ENCODE assay signal across 25 mouse cellular contexts in genomic region chr11:95318116-95318515, GRCm38 (mm10). TPM values are rescaled to one million over a fixed set of nuclear protein-coding genes. Genes with fewer than 3 reads are reported as not detected.
DNase-seq lines count a peak whose midpoint lies in the region; ATAC-seq and TF ChIP-seq lines count a peak whose summit lies in the region.
"Had no signal": no experiment of that assay in that cellular context is flagged by ENCODE, and none has a peak within 500 bp of the region (broad histone marks: within the 10 kb centered on the region; RNA-seq: fewer than 3 reads in every experiment).

No protein-coding gene starts in this region.

- WGBS in heart, embryonic 16.5 days = 42% methylated on average over 9 of the region's 9 CpGs
- WGBS in heart, embryonic 10.5 days = 53% methylated on average over 9 of the region's 9 CpGs
- WGBS in liver, embryonic 14.5 days (ENCODE audit: insufficient replicate concordance) = 25% methylated on average over 9 of the region's 9 CpGs

- no peak for TF ChIP-seq CTCF in liver, embryonic 14.5 days (IDR thresholded peaks at IDR 0.05; ENCODE audit: low read depth)

- peak overlapping the region; percentile 15; the same call in 1 of the 2 replicates for H3K4me2 ChIP-seq in heart, embryonic 16.5 days (ENCODE audit: low read depth, low read length)
- peak overlapping the region; percentile 49 for H3K4me2 ChIP-seq in liver, embryonic 14.5 days (ENCODE audit: low read depth)
- H3K4me2 ChIP-seq: embryonic facial prominence, embryonic 15.5 days; forebrain, embryonic 13.5 days; hindbrain, embryonic 15.5 days; midbrain, embryonic 15.5 days had no signal

- no peak overlapping the region for H3K27ac ChIP-seq in heart, embryonic 16.5 days (ENCODE audit: low read length)
- no peak overlapping the region for H3K27ac ChIP-seq in heart, embryonic 10.5 days
- peak overlapping the region; percentile 84 for H3K27ac ChIP-seq in liver, embryonic 14.5 days
- H3K27ac ChIP-seq: embryonic facial prominence, embryonic 15.5 days; forebrain, embryonic 13.5 days; hindbrain, embryonic 15.5 days; kidney, postnatal 0 days; left cerebral cortex, adult 2 months; limb, embryonic 10.5 days; macrophage; midbrain, embryonic 15.5 days had no signal

- H3K9me3 ChIP-seq in heart, embryonic 16.5 days (replicated peaks; ENCODE audit: control insufficient read depth, low read length) = no peaks in the 10 kb centered on the region
- no peaks in the 10 kb centered on the region for H3K9me3 ChIP-seq in heart, embryonic 10.5 days
- no peaks in the 10 kb centered on the region for H3K9me3 ChIP-seq in liver, embryonic 14.5 days (ENCODE audit: control insufficient read depth, low read length)
- H3K9me3 ChIP-seq: embryonic facial prominence, embryonic 15.5 days; forebrain, embryonic 13.5 days; hindbrain, embryonic 15.5 days; limb, embryonic 10.5 days; midbrain, embryonic 15.5 days had no signal

- no peak overlapping the region for H3K9ac ChIP-seq in heart, embryonic 16.5 days (ENCODE audit: low read length)
- peak overlapping the region; percentile 24 for H3K9ac ChIP-seq in liver, embryonic 14.5 days (replicated peaks)
- H3K9ac ChIP-seq: embryonic facial prominence, embryonic 15.5 days; forebrain, embryonic 13.5 days; hindbrain, embryonic 15.5 days; midbrain, embryonic 15.5 days had no signal

- peak; percentile 72 for TF ChIP-seq EP300 in liver, embryonic 14.5 days (IDR thresholded peaks at IDR 0.05; ENCODE audit: low read depth)

- no peaks in the 10 kb centered on the region for H3K36me3 ChIP-seq in heart, embryonic 16.5 days (ENCODE audit: control insufficient read depth, insufficient read depth)
- H3K36me3 ChIP-seq in heart, embryonic 10.5 days = no peaks in the 10 kb centered on the region
- no peaks in the 10 kb centered on the region for H3K36me3 ChIP-seq in liver, embryonic 14.5 days (replicated peaks; ENCODE audit: control insufficient read depth, insufficient read depth, low read depth)
- H3K36me3 ChIP-seq: embryonic facial prominence, embryonic 15.5 days; hindbrain, embryonic 15.5 days; limb, embryonic 10.5 days; midbrain, embryonic 15.5 days had no signal

- no peak for DNase-seq in heart, embryonic 10.5 days (ENCODE audit: low spot score)
- DNase-seq in liver, embryonic 14.5 days (ENCODE audit: low read depth in 3 of 3, low spot score in 3 of 3) = peak in 2 of 3 experiments; percentile 60 to 71
- DNase-seq in urinary bladder, postnatal 10 days (ENCODE audit: low spot score) = no peak
- no peak for DNase-seq in natural killer cell, adult 2 months (ENCODE audit: low spot score in 2 of 2)
- DNase-seq in frontal cortex, postnatal 25 days (ENCODE audit: low spot score in 2 of 2) = no peak
- DNase-seq: cerebellum, adult 9-11 months; embryo, embryonic 11 days; heart, postnatal 14 days; lung, adult 2 months; right cerebral cortex, adult 18-20 months; thymus, postnatal 14 days had no signal

- H3K4me1 ChIP-seq in heart, embryonic 16.5 days (ENCODE audit: control insufficient read depth, insufficient read depth, low read length) = peaks cover 11% of the 10 kb centered on the region; the same call in 1 of the 2 replicates
- H3K4me1 ChIP-seq in heart, embryonic 10.5 days = peaks cover 6% of the 10 kb centered on the region; the same call in 1 of the 2 replicates
- peaks cover 24 to 41% of the 10 kb centered on the region in 2 experiments for H3K4me1 ChIP-seq in liver, embryonic 14.5 days (replicated peaks; ENCODE audit: control insufficient read depth in 2 of 2, insufficient read depth in 2 of 2, low read length in 1 of 2)
- H3K4me1 ChIP-seq: embryonic facial prominence, embryonic 15.5 days; forebrain, embryonic 13.5 days; hindbrain, embryonic 15.5 days; limb, embryonic 10.5 days; midbrain, embryonic 15.5 days had no signal

- H3K27me3 ChIP-seq in heart, embryonic 16.5 days (ENCODE audit: control insufficient read depth, insufficient read depth, low read length) = no peaks in the 10 kb centered on the region
- H3K27me3 ChIP-seq in heart, embryonic 10.5 days (ENCODE audit: insufficient read depth, poor library complexity, severe bottlenecking) = no peaks in the 10 kb centered on the region
- no peaks in the 10 kb centered on the region for H3K27me3 ChIP-seq in liver, embryonic 14.5 days (ENCODE audit: control insufficient read depth, insufficient read depth, low read length)
- H3K27me3 ChIP-seq: embryonic facial prominence, embryonic 15.5 days; forebrain, embryonic 13.5 days; hindbrain, embryonic 15.5 days; midbrain, embryonic 15.5 days had no signal

- no peak for ATAC-seq in heart, embryonic 16.5 days (replicated peaks; ENCODE audit: extremely low read depth, insufficient read depth, low FRiP score)
- peak; percentile 45; the same call in 1 of the 2 replicates for ATAC-seq in common myeloid progenitor, adult 5-6 weeks (replicated peaks; ENCODE audit: low read depth, poor library complexity, severe bottlenecking)
- ATAC-seq in liver, embryonic 14.5 days (ENCODE audit: insufficient read depth) = peak; percentile 69
- ATAC-seq: forebrain, embryonic 13.5 days; intestine, postnatal 0 days; midbrain, embryonic 15.5 days had no signal

- H3K4me3 ChIP-seq in heart, embryonic 16.5 days (ENCODE audit: low read length) = no peak overlapping the region
- H3K4me3 ChIP-seq in heart, embryonic 10.5 days = no peak overlapping the region
- H3K4me3 ChIP-seq in liver, embryonic 14.5 days (ENCODE audit: insufficient read depth in 1 of 2, low read depth in 2 of 2, low read length in 2 of 2) = peak overlapping the region; percentile 7 to 11; a peak in 2 of 4 replicates
- H3K4me3 ChIP-seq: embryonic facial prominence, embryonic 15.5 days; forebrain, embryonic 13.5 days; hindbrain, embryonic 15.5 days; left cerebral cortex, adult 2 months; limb, embryonic 10.5 days; midbrain, embryonic 15.5 days had no signal

RNA-seq across cellular contexts. Expression of gene Kat7, which starts 8.1 kb away (rescaled TPM):
- 49.8 and 51.1 TPM in 2 replicates for polyA plus RNA-seq in heart, embryonic 16.5 days (2015; fragmentation: Nextera tagmentation; extraction: Ambion mirVana)
- polyA plus RNA-seq in heart, embryonic 10.5 days (2016; fragmentation: Nextera tagmentation; extraction: Ambion mirVana) = 66.0 and 68.5 TPM in 2 replicates
- total RNA-seq in common myeloid progenitor, adult 5-6 weeks (2017) = 80.1 and 82.4 TPM in 2 replicates
- 16.3 and 19.4 TPM in 2 replicates for polyA plus RNA-seq in liver, embryonic 14.5 days (2012; rRNA removed)
- 23.6 and 26.7 TPM in 2 replicates for polyA plus RNA-seq in liver, embryonic 14.5 days (2014; fragmentation: Nextera tagmentation; extraction: Ambion mirVana)

RNA-seq across cellular contexts. Expression of gene Fam117a, which starts 18.7 kb away (rescaled TPM):
- 5.0 and 6.3 TPM in 2 replicates for polyA plus RNA-seq in heart, embryonic 16.5 days (2015; fragmentation: Nextera tagmentation; extraction: Ambion mirVana)
- polyA plus RNA-seq in heart, embryonic 10.5 days (2016; fragmentation: Nextera tagmentation; extraction: Ambion mirVana) = 8.2 and 10.7 TPM in 2 replicates
- 120 and 143 TPM in 2 replicates for total RNA-seq in common myeloid progenitor, adult 5-6 weeks (2017)
- polyA plus RNA-seq in liver, embryonic 14.5 days (2012; rRNA removed) = 103 and 114 TPM in 2 replicates
- polyA plus RNA-seq in liver, embryonic 14.5 days (2014; fragmentation: Nextera tagmentation; extraction: Ambion mirVana) = 71.6 and 80.9 TPM in 2 replicates

RNA-seq across cellular contexts. Expression of gene Tac4, which starts 56.8 kb away (rescaled TPM):
- 0.11 TPM in 1 of 2 replicates, not detected in the other for polyA plus RNA-seq in heart, embryonic 16.5 days (2015; fragmentation: Nextera tagmentation; extraction: Ambion mirVana)
- not detected in 2 replicates for polyA plus RNA-seq in heart, embryonic 10.5 days (2016; fragmentation: Nextera tagmentation; extraction: Ambion mirVana)
- not detected in 2 replicates for total RNA-seq in common myeloid progenitor, adult 5-6 weeks (2017)
- polyA plus RNA-seq in liver, embryonic 14.5 days (2012; rRNA removed) = 0.03 and 0.04 TPM in 2 replicates
- 0.21 TPM in 1 of 2 replicates, not detected in the other for polyA plus RNA-seq in liver, embryonic 14.5 days (2014; fragmentation: Nextera tagmentation; extraction: Ambion mirVana)
- total RNA-seq: gastrocnemius, postnatal 4 days; heart, postnatal 14 days; layer of hippocampus, adult 18-20 months; left cerebral cortex, adult 2 months had no signal
- polyA plus RNA-seq: forebrain, embryonic 13.5 days; hindbrain, embryonic 15.5 days; intestine, postnatal 0 days; limb, embryonic 10.5 days; macrophage; midbrain, embryonic 15.5 days; stomach, embryonic 14.5 days had no signal

Comparison
In these comparisons a context has a peak if more than half of its experiments do, and no peak if none do; other contexts are left out.
1. H3K4me3 ChIP-seq: peak in liver, embryonic 14.5 days (2 of 2); none in heart, embryonic 16.5 days (single experiment) and heart, embryonic 10.5 days (single experiment).
2. DNase-seq: peak in liver, embryonic 14.5 days (2 of 3); none in heart, embryonic 10.5 days (single experiment), urinary bladder, postnatal 10 days (single experiment), natural killer cell, adult 2 months (0 of 2) and frontal cortex, postnatal 25 days (0 of 2).